Mouse (Mus musculus): ENCODE results near the gene Maco1.

GRCm38 (mm10) chr4:134769891-134770290 is 83.3 kb downstream of the Maco1 start:
- TF ChIP-seq CTCF (IDR thresholded peaks at IDR 0.05; ENCODE audit: low read depth), result no peak
- TF ChIP-seq EP300 (optimal IDR thresholded peaks at IDR 0.05), result no peak
